Mouse (Mus musculus): ENCODE data around the gene Kank3. TPM values are rescaled to one million over a fixed set of nuclear protein-coding genes. Genes with fewer than 3 reads are reported as not detected.
A peak's percentile ranks its signal among the peaks of the same experiment; 100 is the strongest.

Kank3 gene
- polyA plus RNA-seq, 1 experiment from 2014 or later, result 73.5 TPM

- no peak for ATAC-seq (ENCODE audit: low FRiP score, low TSS enrichment)
- Histone ChIP-seq H3K27me3 (ENCODE audit: insufficient read depth, low read length) (no peaks in the 10 kb centered on the region), H3K9ac (replicated peaks; ENCODE audit: low read length) (peak overlapping the region; percentile 65; the same call in 1 of the 2 replicates), H3K4me3 (ENCODE audit: low read length) (peak overlapping the region; percentile 51), H3K4me1 (ENCODE audit: insufficient read depth, low read length) (peaks cover 31% of the 10 kb centered on the region), H3K36me3 (ENCODE audit: insufficient read depth, low read length) (peaks cover 17% of the 10 kb centered on the region; the same call in 1 of the 2 replicates), H3K9me3 (ENCODE audit: low read length) (no peaks in the 10 kb centered on the region), H3K4me2 (replicated peaks; ENCODE audit: low read depth, low read length) (peak overlapping the region; percentile 91), H3K27ac (ENCODE audit: low read length) (peak overlapping the region; percentile 82)
- 76% methylated on average over 5 of the region's 5 CpGs for WGBS
These were observed 29.9 kb upstream of the Kank3 start for GRCm38 (mm10) chr17:33780431-33780830.

GRCm38 (mm10) chr17:33781124-33781977, 29.0 kb upstream of the Kank3 start, which contains the start of gene Angptl4:
Gene Angptl4 (minus strand): TSS chr17:33781830.
- peak; percentile 85 for ATAC-seq (ENCODE audit: low FRiP score, low TSS enrichment)
- WGBS, result under 1% methylated on average over 50 of the region's 50 CpGs
- Histone ChIP-seq H3K36me3 (ENCODE audit: insufficient read depth, low read length) (peaks cover 11% of the 10 kb centered on the region; the same call in 1 of the 2 replicates), H3K27me3 (ENCODE audit: insufficient read depth, low read length) (no peaks in the 10 kb centered on the region), H3K4me2 (replicated peaks; ENCODE audit: low read depth, low read length) (peak within 1 kb of the TSS; percentile 91), H3K9me3 (ENCODE audit: low read length) (no peaks in the 10 kb centered on the region), H3K4me1 (ENCODE audit: insufficient read depth, low read length) (peaks cover 31% of the 10 kb centered on the region), H3K27ac (ENCODE audit: low read length) (peak within 1 kb of the TSS; percentile 82), H3K9ac (replicated peaks; ENCODE audit: low read length) (peak within 1 kb of the TSS; percentile 65), H3K4me3 (ENCODE audit: low read length) (peak within 1 kb of the TSS; percentile 51)

- H3K4me1 ChIP-seq (ENCODE audit: insufficient read depth, low read length), result peaks cover 31% of the 10 kb centered on the region
- peak overlapping the region; percentile 51 for H3K4me3 ChIP-seq (ENCODE audit: low read length)
- H3K9me3 ChIP-seq (ENCODE audit: low read length), result no peaks in the 10 kb centered on the region
These were observed 28.3 kb upstream of the Kank3 start for GRCm38 (mm10) chr17:33782067-33782466.

DNA sequence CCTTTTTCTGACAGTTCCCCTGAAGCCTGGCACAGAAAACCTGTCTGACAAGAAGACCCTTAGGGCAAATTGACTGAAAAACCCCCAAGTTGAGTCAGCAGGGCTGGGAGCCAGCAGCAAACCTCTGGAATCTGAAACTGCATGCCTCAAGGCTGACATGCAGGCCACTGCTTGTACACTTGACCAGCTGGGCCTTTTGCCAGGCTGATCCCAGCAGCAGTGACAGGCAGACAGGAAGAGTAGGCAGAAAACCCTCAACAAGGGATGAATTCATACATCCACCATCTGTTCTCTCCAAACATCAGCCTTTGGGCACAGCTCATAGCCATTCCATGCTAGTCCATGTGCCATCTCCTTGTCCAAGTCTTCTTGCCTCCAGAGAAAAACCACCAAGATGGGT, 26.9 kb upstream of the Kank3 start:
- H3K4me3 ChIP-seq (ENCODE audit: low read length), result no peak overlapping the region
- H3K4me2 ChIP-seq (replicated peaks; ENCODE audit: low read depth, low read length), result no peak overlapping the region
- ATAC-seq (ENCODE audit: low FRiP score, low TSS enrichment), result no peak
- H3K27ac ChIP-seq (ENCODE audit: low read length), result peak overlapping the region; percentile 12; the same call in 1 of the 2 replicates
- peaks cover 31% of the 10 kb centered on the region for H3K4me1 ChIP-seq (ENCODE audit: insufficient read depth, low read length)
- no peaks in the 10 kb centered on the region for H3K27me3 ChIP-seq (ENCODE audit: insufficient read depth, low read length)
- H3K9me3 ChIP-seq (ENCODE audit: low read length), result no peaks in the 10 kb centered on the region
- no peak overlapping the region for H3K9ac ChIP-seq (replicated peaks; ENCODE audit: low read length)
- H3K36me3 ChIP-seq (ENCODE audit: insufficient read depth, low read length), result no peaks in the 10 kb centered on the region

More at GRCm38 (mm10) chr17:33782067-33782466, 28.3 kb upstream of the Kank3 start:
- H3K36me3 ChIP-seq (ENCODE audit: insufficient read depth, low read length), result peaks cover 7% of the 10 kb centered on the region; the same call in 1 of the 2 replicates
- H3K9ac ChIP-seq (replicated peaks; ENCODE audit: low read length), result peak overlapping the region; percentile 65; the same call in 1 of the 2 replicates
- ATAC-seq (ENCODE audit: low FRiP score, low TSS enrichment), result no peak
- peak overlapping the region; percentile 82 for H3K27ac ChIP-seq (ENCODE audit: low read length)
- no peaks in the 10 kb centered on the region for H3K27me3 ChIP-seq (ENCODE audit: insufficient read depth, low read length)
- peak overlapping the region; percentile 91 for H3K4me2 ChIP-seq (replicated peaks; ENCODE audit: low read depth, low read length)
- whole genome bisulfite sequencing, result 35% methylated on average over 4 of the region's 4 CpGs

DNA sequence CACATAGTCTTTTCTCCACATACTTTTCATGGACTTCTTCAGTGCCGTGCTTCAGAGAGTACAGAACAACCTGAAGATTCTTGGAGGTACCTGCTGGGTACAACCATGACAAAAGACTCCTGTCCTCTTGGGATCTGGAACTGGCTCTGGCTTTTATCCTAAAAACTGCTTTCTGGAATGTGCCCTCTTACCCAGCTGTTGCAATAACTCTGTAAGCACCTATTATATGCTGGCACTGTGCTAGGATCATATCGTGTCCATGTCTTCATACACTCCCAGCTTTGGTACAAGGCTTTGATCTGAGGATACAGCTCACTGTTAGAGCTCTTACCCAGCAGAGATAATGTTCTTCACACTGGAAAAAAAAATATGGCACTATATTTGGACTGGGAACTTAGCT, 25.4 kb upstream of the Kank3 start:
- Histone ChIP-seq H3K27ac (ENCODE audit: low read length) (no peak overlapping the region), H3K9ac (replicated peaks; ENCODE audit: low read length) (no peak overlapping the region), H3K4me2 (replicated peaks; ENCODE audit: low read depth, low read length) (no peak overlapping the region), H3K4me3 (ENCODE audit: low read length) (no peak overlapping the region), H3K36me3 (ENCODE audit: insufficient read depth, low read length) (no peaks in the 10 kb centered on the region), H3K9me3 (ENCODE audit: low read length) (no peaks in the 10 kb centered on the region), H3K4me1 (ENCODE audit: insufficient read depth, low read length) (peaks cover 17% of the 10 kb centered on the region), H3K27me3 (ENCODE audit: insufficient read depth, low read length) (no peaks in the 10 kb centered on the region)
- 89% methylated on average over 2 of the region's 2 CpGs for WGBS
- ATAC-seq (ENCODE audit: low FRiP score, low TSS enrichment), result no peak

GRCm38 (mm10) chr17:33786375-33786774, 23.9 kb upstream of the Kank3 start:
- H3K4me2 ChIP-seq (replicated peaks; ENCODE audit: low read depth, low read length), result no peak overlapping the region
- no peak overlapping the region for H3K4me3 ChIP-seq (ENCODE audit: low read length)
- H3K27me3 ChIP-seq (ENCODE audit: insufficient read depth, low read length), result no peaks in the 10 kb centered on the region
- H3K9me3 ChIP-seq (ENCODE audit: low read length), result no peaks in the 10 kb centered on the region
- 83% methylated on average over 18 of the region's 18 CpGs for WGBS
- no peak overlapping the region for H3K27ac ChIP-seq (ENCODE audit: low read length)
- no peaks in the 10 kb centered on the region for H3K36me3 ChIP-seq (ENCODE audit: insufficient read depth, low read length)
- no peak for ATAC-seq (ENCODE audit: low FRiP score, low TSS enrichment)
- no peak overlapping the region for H3K9ac ChIP-seq (replicated peaks; ENCODE audit: low read length)
- peaks cover 8% of the 10 kb centered on the region for H3K4me1 ChIP-seq (ENCODE audit: insufficient read depth, low read length)

DNA sequence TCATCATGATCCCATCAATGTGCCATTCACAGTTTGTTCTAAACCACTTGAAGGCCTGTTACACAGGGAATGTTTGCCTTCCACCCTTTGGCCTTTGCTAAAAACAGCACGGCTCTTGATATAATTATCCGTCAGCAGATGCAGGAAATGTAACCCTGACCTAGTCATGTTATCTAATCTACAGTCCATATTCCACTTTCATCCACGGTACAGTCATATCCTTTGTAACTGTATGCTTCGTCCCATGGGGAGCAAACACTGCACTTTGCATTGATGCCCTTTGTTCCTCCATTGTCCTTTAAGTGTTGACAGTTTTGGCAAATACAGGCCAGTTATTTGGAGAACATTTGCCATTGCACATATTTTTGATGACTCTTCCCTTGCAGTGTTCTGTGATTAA, 21.6 kb upstream of the Kank3 start:
- no peaks in the 10 kb centered on the region for H3K36me3 ChIP-seq (ENCODE audit: insufficient read depth, low read length)
- WGBS, result 53% methylated on average over 4 of the region's 4 CpGs
- H3K27me3 ChIP-seq (ENCODE audit: insufficient read depth, low read length), result no peaks in the 10 kb centered on the region
- H3K27ac ChIP-seq (ENCODE audit: low read length), result no peak overlapping the region
- no peak for ATAC-seq (ENCODE audit: low FRiP score, low TSS enrichment)
- H3K4me1 ChIP-seq (ENCODE audit: insufficient read depth, low read length), result no peaks in the 10 kb centered on the region
- H3K4me2 ChIP-seq (replicated peaks; ENCODE audit: low read depth, low read length), result no peak overlapping the region
- H3K9ac ChIP-seq (replicated peaks; ENCODE audit: low read length), result no peak overlapping the region
- H3K9me3 ChIP-seq (ENCODE audit: low read length), result no peaks in the 10 kb centered on the region
- no peak overlapping the region for H3K4me3 ChIP-seq (ENCODE audit: low read length)

- H3K27ac ChIP-seq (ENCODE audit: low read length), result no peak overlapping the region
- H3K27me3 ChIP-seq (ENCODE audit: insufficient read depth, low read length), result no peaks in the 10 kb centered on the region
- no peak overlapping the region for H3K4me3 ChIP-seq (ENCODE audit: low read length)
- no peaks in the 10 kb centered on the region for H3K36me3 ChIP-seq (ENCODE audit: insufficient read depth, low read length)
- no peaks in the 10 kb centered on the region for H3K4me1 ChIP-seq (ENCODE audit: insufficient read depth, low read length)
- no peaks in the 10 kb centered on the region for H3K9me3 ChIP-seq (ENCODE audit: low read length)
- H3K9ac ChIP-seq (replicated peaks; ENCODE audit: low read length), result no peak overlapping the region
- ATAC-seq (ENCODE audit: low FRiP score, low TSS enrichment), result no peak
- no peak overlapping the region for H3K4me2 ChIP-seq (replicated peaks; ENCODE audit: low read depth, low read length)
- WGBS, result 41% methylated on average over 3 of the region's 3 CpGs
These were observed 12.0 kb upstream of the Kank3 start for GRCm38 (mm10) chr17:33798306-33798705.

DNA sequence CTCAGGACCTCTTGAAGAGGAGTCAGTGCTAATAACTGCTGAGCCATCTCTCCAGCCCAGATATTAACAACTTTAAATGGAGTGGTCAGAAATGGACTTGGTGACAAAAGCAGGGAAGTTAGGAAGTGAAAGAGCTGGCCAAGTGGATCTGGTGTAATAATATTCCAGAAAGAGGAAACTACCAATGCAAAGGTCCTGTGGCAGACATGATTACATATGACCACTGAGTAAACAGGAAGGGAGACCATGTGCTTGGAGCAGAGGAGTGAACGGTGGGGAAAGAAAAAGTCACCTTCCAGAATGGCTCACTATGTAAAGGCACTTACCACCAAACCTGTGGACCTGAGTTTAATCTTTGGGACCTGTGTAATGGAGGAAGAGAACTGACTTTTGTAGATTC, 11.0 kb upstream of the Kank3 start:
- no peak overlapping the region for H3K4me2 ChIP-seq (replicated peaks; ENCODE audit: low read depth, low read length)
- 41% methylated on average over 1 of the region's 1 CpGs for WGBS

DNA sequence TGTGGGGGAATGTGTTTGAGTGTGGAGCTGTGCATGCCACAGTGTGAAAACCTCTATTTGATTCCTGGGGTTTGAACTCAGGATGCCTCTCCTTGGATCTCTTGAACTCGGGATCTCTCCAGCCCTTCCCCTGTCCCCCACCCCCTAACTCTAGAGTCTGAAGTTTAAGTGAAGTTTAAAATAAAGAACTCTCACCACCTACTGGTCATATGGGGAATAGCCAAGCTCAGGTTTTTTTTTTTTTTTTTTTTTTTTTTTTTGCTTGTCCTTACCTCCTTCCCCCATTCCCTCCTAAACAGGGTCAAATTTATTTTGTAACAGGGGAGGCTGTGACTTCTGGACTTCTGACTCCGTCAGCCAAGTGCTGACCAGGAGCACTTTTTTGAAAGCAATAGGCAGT, 8.1 kb upstream of the Kank3 start:
- Histone ChIP-seq H3K27ac (ENCODE audit: low read length) (no peak overlapping the region), H3K4me2 (replicated peaks; ENCODE audit: low read depth, low read length) (no peak overlapping the region), H3K9me3 (ENCODE audit: low read length) (no peaks in the 10 kb centered on the region), H3K36me3 (ENCODE audit: insufficient read depth, low read length) (no peaks in the 10 kb centered on the region), H3K4me1 (ENCODE audit: insufficient read depth, low read length) (no peaks in the 10 kb centered on the region), H3K27me3 (ENCODE audit: insufficient read depth, low read length) (no peaks in the 10 kb centered on the region), H3K9ac (replicated peaks; ENCODE audit: low read length) (no peak overlapping the region), H3K4me3 (ENCODE audit: low read length) (no peak overlapping the region)
- 2% methylated on average over 2 of the region's 2 CpGs for WGBS
- ATAC-seq (ENCODE audit: low FRiP score, low TSS enrichment), result no peak

More for the DNA sequence above, 11.0 kb upstream of the Kank3 start:
- no peaks in the 10 kb centered on the region for H3K27me3 ChIP-seq (ENCODE audit: insufficient read depth, low read length)
- H3K9ac ChIP-seq (replicated peaks; ENCODE audit: low read length), result no peak overlapping the region
- no peak for ATAC-seq (ENCODE audit: low FRiP score, low TSS enrichment)
- no peak overlapping the region for H3K4me3 ChIP-seq (ENCODE audit: low read length)
- H3K36me3 ChIP-seq (ENCODE audit: insufficient read depth, low read length), result no peaks in the 10 kb centered on the region
- no peak overlapping the region for H3K27ac ChIP-seq (ENCODE audit: low read length)
- H3K9me3 ChIP-seq (ENCODE audit: low read length), result no peaks in the 10 kb centered on the region
- no peaks in the 10 kb centered on the region for H3K4me1 ChIP-seq (ENCODE audit: insufficient read depth, low read length)

Measured in kidney, embryonic 16.5 days (tissue).